Mouse (Mus musculus) C2C12 (cell line): ENCODE results near the gene Kcnd3.

ENCODE experiments used
- CEBPB ChIP-seq: IDR thresholded peaks from one replicate; pipeline ENCODE4 v1.6.1; 2011; ENCODE audit warnings: low read depth, mild to moderate bottlenecking, control low read depth, moderate library complexity
- CTCF ChIP-seq: IDR thresholded peaks from one replicate; pipeline ENCODE4 v1.5.1; 2011; ENCODE audit not compliant: control insufficient read depth, insufficient read depth, insufficient read length
- FOSL1 ChIP-seq: IDR thresholded peaks from one replicate; pipeline ENCODE4 v1.8.0; 2011; ENCODE audit warnings: mild to moderate bottlenecking, low read length; ENCODE audit not compliant: poor library complexity, insufficient read depth, severe bottlenecking
- MYOD1 ChIP-seq: IDR thresholded peaks from one replicate; pipeline ENCODE4 v1.6.1; 2011; ENCODE audit warnings: low read depth; ENCODE audit not compliant: control insufficient read depth, insufficient read length
- USF1 ChIP-seq: IDR thresholded peaks from one replicate; pipeline ENCODE4 v1.6.1; 2011; ENCODE audit warnings: low read depth, mild to moderate bottlenecking, control low read depth, moderate library complexity

- TF ChIP-seq CTCF, result no peak
- no peak for TF ChIP-seq MYOD1
- no peak for TF ChIP-seq FOSL1
- TF ChIP-seq USF1, result no peak
- TF ChIP-seq CEBPB, result no peak
Observed at GRCm38 (mm10) chr3:105591766-105592165, 139.6 kb downstream of the Kcnd3 start.
